Mouse (Mus musculus) lung, embryonic 16.5 days (tissue): ENCODE measurements around the gene Pnpla1. TPM values are rescaled to one million over a fixed set of nuclear protein-coding genes. Genes with fewer than 3 reads are reported as not detected.
"Not testable (repeated sequence)": the region's sequence is repeated elsewhere in the genome, so short reads cannot be mapped to it uniquely, and the experiment has no call there.

Experiments
- ATAC-seq: fragments of 200-750 bp; cut with Nextera tagmentation; 2 replicates; pipeline ENCODE4 v1.8.0; 2017; ENCODE audit warnings: low read depth, mild to moderate bottlenecking, moderate library complexity
- H3K27ac ChIP-seq: fragments of 300-500 bp; sonication (generic); 2 replicates; pipeline ENCODE4 v1.5.1; 2014; ENCODE audit warnings: mild to moderate bottlenecking, control low read depth, low read length
- H3K27me3 ChIP-seq: fragments of 300-500 bp; sonication (generic); 2 replicates; pipeline ENCODE4 v1.6.1; 2014; ENCODE audit warnings: low read depth, low read length, mixed read lengths; ENCODE audit not compliant: control insufficient read depth, insufficient read depth
- H3K36me3 ChIP-seq: fragments of 300-500 bp; sonication (generic); 2 replicates; pipeline ENCODE4 v1.6.1; 2014; ENCODE audit warnings: low read length; ENCODE audit not compliant: control insufficient read depth, insufficient read depth
- H3K4me1 ChIP-seq: fragments of 300-500 bp; sonication (generic); replicated peaks from 2 replicates; pipeline ENCODE4 v1.6.1; 2014; ENCODE audit warnings: low read length, mixed read lengths; ENCODE audit not compliant: control insufficient read depth, insufficient read depth
- H3K4me2 ChIP-seq: fragments of 300-500 bp; sonication (generic); 2 replicates; pipeline ENCODE4 v1.6.1; 2014; ENCODE audit warnings: low read depth, low read length, control low read depth
- H3K4me3 ChIP-seq: fragments of 300-500 bp; sonication (generic); 2 replicates; pipeline ENCODE4 v1.5.1; 2014; ENCODE audit warnings: mild to moderate bottlenecking, low read length, control low read depth
- H3K9ac ChIP-seq: fragments of 300-500 bp; sonication (generic); 2 replicates; pipeline ENCODE4 v1.6.1; 2014; ENCODE audit warnings: low read length, control low read depth
- H3K9me3 ChIP-seq: fragments of 300-500 bp; sonication (generic); 2 replicates; pipeline ENCODE4 v1.6.1; 2016; ENCODE audit warnings: low read length; ENCODE audit not compliant: control insufficient read depth
- WGBS: fragments of 180-500 bp; shearing (Covaris S2); extraction: QIAGEN DNeasy Blood & Tissue Kit; methylation state at CpG from one replicate; pipeline ENCODE4 v1.1.7; 2014; 5-methylcytosine and 5-hydroxymethylcytosine counted together
- polyA plus RNA-seq: library from polyadenylated mRNA; unstranded; fragments of >200 nt; fragmentation: Nextera tagmentation; extraction: Ambion mirVana; gene quantifications from 2 replicates; pipeline ENCODE4 v1.2.1, GENCODE M21; 2015

Pnpla1 gene
- polyA plus RNA-seq, 1 experiment from 2014 or later = not detected

- Histone ChIP-seq H3K4me3 (no peak overlapping the region), H3K27me3 (no peaks in the 10 kb centered on the region), H3K9ac (no peak overlapping the region; the same call in 1 of the 2 replicates), H3K4me1 (0 out of 2 replicates have a peak, but pooled peaks cover 4% of the 10 kb centered on the region), H3K27ac (0 out of 2 replicates have a peak overlapping the region, but pooled peaks have one; percentile 27), H3K9me3 (peaks cover 3% of the 10 kb centered on the region; the same call in 1 of the 2 replicates), H3K36me3 (peaks cover 57% of the 10 kb centered on the region), H3K4me2 (no peak overlapping the region)
- 48% methylated on average over 10 of the region's 10 CpGs for WGBS
- ATAC-seq = peak; percentile 60; the same call in 1 of the 2 replicates
Observed at GRCm38 (mm10) chr17:28834676-28835075, 23.5 kb upstream of the Pnpla1 start.

- Histone ChIP-seq H3K4me2 (no peak overlapping the region), H3K4me3 (no peak overlapping the region), H3K4me1 (0 out of 2 replicates have a peak, but pooled peaks cover 4% of the 10 kb centered on the region), H3K36me3 (peaks cover 40% of the 10 kb centered on the region), H3K9ac (no peak overlapping the region), H3K27me3 (no peaks in the 10 kb centered on the region), H3K9me3 (peaks cover 6% of the 10 kb centered on the region; the same call in 1 of the 2 replicates), H3K27ac (no peak overlapping the region)
- no peak for ATAC-seq
- WGBS = 85% methylated on average over 7 of the region's 7 CpGs
Observed at GRCm38 (mm10) chr17:28837840-28838239, 20.4 kb upstream of the Pnpla1 start.

- H3K36me3 ChIP-seq = peaks cover 24% of the 10 kb centered on the region
- H3K27me3 ChIP-seq, H3K9me3 ChIP-seq, H3K4me1 ChIP-seq, H3K4me2 ChIP-seq, H3K4me3 ChIP-seq, H3K27ac ChIP-seq, ATAC-seq, H3K9ac ChIP-seq: not testable (repeated sequence)
- 96% methylated on average over 4 of the region's 4 CpGs for WGBS
Observed at GRCm38 (mm10) chr17:28841947-28842346, 16.3 kb upstream of the Pnpla1 start.

- Histone ChIP-seq H3K4me2 (no peak overlapping the region), H3K27ac (no peak overlapping the region), H3K9me3 (peaks cover 6% of the 10 kb centered on the region; the same call in 1 of the 2 replicates), H3K4me1 (peaks cover 8% of the 10 kb centered on the region; the same call in 1 of the 2 replicates), H3K36me3 (peaks cover 9% of the 10 kb centered on the region), H3K9ac (no peak overlapping the region), H3K4me3 (no peak overlapping the region), H3K27me3 (no peaks in the 10 kb centered on the region)
- 81% methylated on average over 5 of the region's 5 CpGs for WGBS
- ATAC-seq = no peak
Observed at GRCm38 (mm10) chr17:28843665-28844064, 14.5 kb upstream of the Pnpla1 start.

GRCm38 (mm10) chr17:28846974-28847617 lies 11.1 kb upstream of the Pnpla1 start:
- peak; percentile 83 for ATAC-seq

GRCm38 (mm10) chr17:28850511-28850910 lies 7.7 kb upstream of the Pnpla1 start:
- Histone ChIP-seq H3K36me3 (no peaks in the 10 kb centered on the region), H3K9ac (no peak overlapping the region), H3K27me3 (no peaks in the 10 kb centered on the region), H3K4me1 (peaks cover 8% of the 10 kb centered on the region; the same call in 1 of the 2 replicates), H3K4me3 (no peak overlapping the region), H3K4me2 (no peak overlapping the region), H3K9me3 (no peaks in the 10 kb centered on the region), H3K27ac (no peak overlapping the region)
- no peak for ATAC-seq
- WGBS = 97% methylated on average over 5 of the region's 5 CpGs

More at GRCm38 (mm10) chr17:28846974-28847617, 11.1 kb upstream of the Pnpla1 start:
- 0 out of 2 replicates have a peak, but pooled peaks cover under 1% of the 10 kb centered on the region for H3K9me3 ChIP-seq
- 15% methylated on average over 11 of the region's 11 CpGs for WGBS
- H3K27me3 ChIP-seq = no peaks in the 10 kb centered on the region
- no peak overlapping the region for H3K4me3 ChIP-seq
- no peak overlapping the region for H3K9ac ChIP-seq
- H3K4me2 ChIP-seq = no peak overlapping the region
- H3K36me3 ChIP-seq = no peaks in the 10 kb centered on the region
- peak overlapping the region; percentile 61 for H3K27ac ChIP-seq
- H3K4me1 ChIP-seq = peaks cover 8% of the 10 kb centered on the region; the same call in 1 of the 2 replicates

- WGBS = 77% methylated on average over 7 of the region's 7 CpGs
- H3K27ac ChIP-seq = no peak overlapping the region
- no peak overlapping the region for H3K4me2 ChIP-seq
- H3K36me3 ChIP-seq = no peaks in the 10 kb centered on the region
- H3K9ac ChIP-seq = no peak overlapping the region
- no peaks in the 10 kb centered on the region for H3K4me1 ChIP-seq
- ATAC-seq = no peak
- peaks cover 6% of the 10 kb centered on the region for H3K9me3 ChIP-seq
- no peak overlapping the region for H3K4me3 ChIP-seq
- H3K27me3 ChIP-seq = no peaks in the 10 kb centered on the region
Observed at GRCm38 (mm10) chr17:28854377-28854776, 3.8 kb upstream of the Pnpla1 start.

GRCm38 (mm10) chr17:28855166-28855885 lies 2.9 kb upstream of the Pnpla1 start:
- H3K9ac ChIP-seq = no peak overlapping the region
- ATAC-seq = no peak
- no peaks in the 10 kb centered on the region for H3K4me1 ChIP-seq
- no peaks in the 10 kb centered on the region for H3K36me3 ChIP-seq
- no peak overlapping the region for H3K4me2 ChIP-seq
- no peak overlapping the region for H3K27ac ChIP-seq
- H3K4me3 ChIP-seq = no peak overlapping the region
- WGBS = 65% methylated on average over 9 of the region's 9 CpGs
- H3K27me3 ChIP-seq = no peaks in the 10 kb centered on the region
- H3K9me3 ChIP-seq = peaks cover 6% of the 10 kb centered on the region

GRCm38 (mm10) chr17:28856030-28856429 lies 2.2 kb upstream of the Pnpla1 start:
- H3K27me3 ChIP-seq = no peaks in the 10 kb centered on the region
- 56% methylated on average over 3 of the region's 3 CpGs for WGBS
- no peak overlapping the region for H3K4me2 ChIP-seq
- H3K36me3 ChIP-seq = no peaks in the 10 kb centered on the region
- H3K27ac ChIP-seq = no peak overlapping the region
- H3K4me1 ChIP-seq = no peaks in the 10 kb centered on the region
- no peak overlapping the region for H3K4me3 ChIP-seq
- no peak overlapping the region for H3K9ac ChIP-seq
- peaks cover 6% of the 10 kb centered on the region for H3K9me3 ChIP-seq
- ATAC-seq = no peak
